Mouse (Mus musculus): Measurements from ENCODE around the gene Rsph3b. TPM values are rescaled to one million over a fixed set of nuclear protein-coding genes. Genes with fewer than 3 reads are reported as not detected.
"Not testable (repeated sequence)": the region's sequence is repeated elsewhere in the genome, so short reads cannot be mapped to it uniquely, and the experiment has no call there.

The Rsph3b gene
- total RNA-seq, 2 experiments from 2014 or later: 49.9 to 52.1 TPM

DNA sequence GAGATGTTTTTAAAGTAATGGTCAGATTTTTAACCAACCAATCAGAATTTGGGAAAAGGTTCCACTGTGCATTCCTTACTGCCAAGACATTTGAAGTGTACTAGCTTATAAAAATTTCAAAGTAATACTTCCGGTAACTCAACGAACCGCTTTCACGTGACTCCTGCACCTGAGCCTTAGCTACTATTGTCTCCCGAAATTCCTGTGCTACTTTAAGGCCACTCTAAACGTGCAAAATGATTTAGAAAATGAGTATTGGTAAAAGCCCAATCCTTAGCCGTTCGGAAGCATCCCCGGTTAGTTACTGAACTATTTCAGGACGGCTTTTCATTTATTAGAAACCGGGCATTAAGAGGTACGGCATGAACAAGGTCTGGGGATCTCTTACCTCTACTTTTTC is 11.9 kb upstream of the Rsph3b start:
- intact Hi-C loops (cut with DNase I): not testable (repeated sequence)

DNA sequence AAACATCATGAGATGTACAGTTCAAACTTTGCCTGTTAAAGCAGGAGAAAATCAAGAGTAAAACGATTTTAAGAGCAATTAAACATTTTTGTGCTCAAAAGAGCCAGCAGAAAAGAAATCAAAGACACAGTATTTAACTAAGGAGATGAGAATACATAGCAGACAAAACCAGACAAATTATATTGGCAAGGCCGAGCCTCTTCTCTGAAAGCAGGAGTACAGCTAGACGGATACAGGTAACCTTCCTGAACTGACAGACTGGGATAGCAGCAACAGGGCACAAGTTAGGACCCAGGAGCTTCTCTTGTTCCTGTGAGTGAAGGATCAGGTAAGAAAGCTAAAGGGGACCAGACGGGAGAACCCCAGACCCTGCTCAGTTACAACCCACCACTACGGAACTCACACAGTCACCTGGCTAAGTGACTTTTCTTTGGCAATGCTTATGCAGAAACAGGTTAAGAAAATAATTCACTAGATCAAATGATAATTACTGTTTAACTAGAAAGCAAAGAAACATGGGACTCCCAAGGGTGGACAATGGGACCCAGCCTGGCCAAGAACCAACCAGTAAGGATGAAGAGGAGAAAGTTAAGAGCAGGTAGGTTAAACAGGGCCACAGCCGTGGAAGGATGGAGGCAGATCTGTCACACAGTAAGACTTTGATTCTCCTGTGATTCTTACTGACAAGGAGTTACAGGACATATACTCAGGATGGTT is 11.2 kb upstream of the Rsph3b start:
- intact Hi-C loops (cut with DNase I); DNase-seq (ENCODE audit: low spot score): not testable (repeated sequence)

More for the DNA sequence above, 11.9 kb upstream of the Rsph3b start:
- not testable (repeated sequence) for DNase-seq (ENCODE audit: low spot score)

DNA sequence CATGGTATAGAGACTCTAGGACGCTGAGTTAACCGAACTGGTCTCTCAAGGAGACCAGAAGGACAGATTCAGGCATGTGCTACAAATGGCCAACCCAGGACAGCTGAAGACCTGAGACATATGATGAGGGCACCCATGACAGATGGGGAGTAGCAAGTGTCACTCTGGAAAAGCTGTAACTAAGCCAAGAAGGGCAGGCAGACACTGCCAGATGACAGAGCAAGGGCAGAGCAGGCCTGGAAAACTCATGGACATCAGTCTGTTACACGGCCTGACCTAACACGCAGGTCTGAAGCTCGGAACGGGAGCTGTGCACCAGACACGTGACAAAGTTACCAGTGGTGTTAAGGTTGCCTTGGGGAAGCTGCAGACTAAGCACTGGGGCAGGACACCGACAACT is 10.4 kb upstream of the Rsph3b start:
- intact Hi-C loops (cut with DNase I); DNase-seq (ENCODE audit: low spot score): not testable (repeated sequence)

DNA sequence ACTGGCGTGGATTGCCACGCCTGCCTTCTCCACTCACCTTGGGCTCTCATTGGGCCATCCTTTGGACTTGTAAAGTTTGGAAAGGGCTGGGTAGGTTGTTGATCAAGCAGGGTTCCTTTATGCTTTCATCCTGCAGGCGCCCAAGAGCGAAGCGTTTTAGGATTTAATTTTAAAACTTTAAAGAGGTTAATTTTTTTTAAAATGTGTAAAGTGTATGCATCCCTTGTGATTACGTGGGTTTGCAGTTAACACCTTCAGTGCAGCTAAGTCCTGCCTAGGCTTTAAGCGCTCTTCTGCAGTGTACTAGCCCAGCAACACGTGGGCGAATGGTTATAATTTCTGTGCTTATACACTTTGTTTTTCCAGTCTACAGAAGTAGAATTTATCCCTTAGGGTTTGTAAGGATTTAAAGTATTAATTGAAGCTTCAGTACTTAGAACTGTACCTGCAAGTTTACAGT is 317 bp upstream of the Rsph3b start:
- intact Hi-C loops (cut with DNase I); DNase-seq (ENCODE audit: low spot score): not testable (repeated sequence)

DNA sequence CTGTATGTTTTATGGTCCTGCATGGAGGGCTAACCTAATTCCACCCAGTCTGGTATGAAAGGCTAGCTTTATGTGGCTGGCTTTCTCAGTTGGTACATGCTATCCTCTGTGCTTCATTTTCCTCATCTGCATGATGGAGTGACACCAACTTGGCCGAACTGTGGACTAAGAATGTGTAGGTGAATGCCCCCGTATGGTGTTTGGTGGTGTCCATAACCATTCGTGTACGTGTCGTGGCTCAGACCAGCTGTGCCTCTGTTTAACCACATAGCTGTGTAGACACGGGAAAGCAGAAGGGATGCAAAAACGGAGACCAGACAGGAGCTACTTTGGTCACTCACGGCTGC is 872 bp downstream of the Rsph3b start:
- DNase-seq (ENCODE audit: low spot score); intact Hi-C loops (cut with DNase I): not testable (repeated sequence)

DNA sequence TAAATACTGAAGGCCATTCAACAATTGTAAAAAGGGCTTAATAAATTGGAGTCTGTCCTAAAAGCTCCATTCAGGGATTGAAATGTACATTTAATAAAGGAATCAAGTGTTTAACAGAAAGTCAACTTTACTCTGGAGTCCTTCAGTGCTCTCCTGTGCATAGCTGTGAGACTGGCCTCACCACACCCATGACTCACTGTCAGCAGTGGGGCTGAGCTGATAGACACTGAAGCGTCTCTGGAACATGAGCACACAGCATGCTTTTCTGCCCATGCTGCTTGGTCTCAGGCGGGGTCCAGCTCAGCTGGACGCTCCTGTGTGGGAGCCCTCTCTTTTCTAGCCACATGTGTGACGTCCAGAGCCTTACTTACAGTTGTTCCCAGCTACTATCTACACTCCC is 5.9 kb downstream of the Rsph3b start:
- intact Hi-C loops (cut with DNase I); DNase-seq (ENCODE audit: low spot score): not testable (repeated sequence)

DNA sequence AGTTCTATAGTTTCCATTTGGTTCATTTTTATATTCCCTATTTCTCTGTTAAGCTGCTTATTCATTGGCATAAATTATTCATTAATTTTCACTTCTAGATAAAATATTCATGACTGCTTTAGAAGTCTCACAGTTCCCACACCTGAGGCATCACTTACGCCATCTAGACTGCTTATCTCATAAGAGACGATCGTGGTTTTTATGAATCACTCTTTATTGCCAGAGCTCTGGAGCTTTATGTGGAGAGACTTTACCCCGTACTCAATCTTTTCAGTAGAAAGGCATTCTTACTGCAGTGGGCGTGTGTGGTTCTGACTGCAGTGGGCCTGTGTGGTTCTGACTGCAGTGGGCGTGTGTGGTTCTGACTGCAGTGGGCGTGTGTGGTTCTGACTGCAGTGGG is 16.9 kb downstream of the Rsph3b start:
- intact Hi-C loops (cut with DNase I): not testable (repeated sequence)

DNA sequence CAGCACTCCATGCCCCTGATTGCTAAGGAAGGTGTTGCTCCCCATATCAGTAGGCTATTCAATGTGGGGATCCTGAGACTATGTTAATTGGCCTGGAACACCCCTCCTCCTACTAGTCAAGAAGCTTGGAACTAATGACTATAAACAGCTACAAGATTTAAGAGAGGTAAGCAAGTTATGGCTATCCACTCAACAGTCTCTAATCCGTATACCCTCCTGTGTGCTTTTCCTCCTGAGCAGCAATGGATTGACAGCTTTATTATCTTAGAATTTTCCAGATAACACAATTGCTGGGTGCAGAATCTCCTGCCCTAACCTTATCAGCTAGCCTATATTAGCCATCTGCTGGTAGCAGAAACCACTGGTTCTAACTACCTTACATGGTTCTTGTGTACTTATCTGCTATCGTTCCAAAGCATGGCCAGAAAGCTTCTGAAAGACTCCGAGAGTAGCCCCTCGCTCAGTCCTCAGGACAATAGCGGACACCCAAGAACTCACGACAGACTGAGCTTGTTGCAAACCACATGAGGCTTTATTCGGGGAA is 28.1 kb downstream of the Rsph3b start:
- intact Hi-C loops (cut with DNase I); DNase-seq (ENCODE audit: low spot score): not testable (repeated sequence)

More for the DNA sequence above, 16.9 kb downstream of the Rsph3b start:
- not testable (repeated sequence) for DNase-seq (ENCODE audit: low spot score)

DNA sequence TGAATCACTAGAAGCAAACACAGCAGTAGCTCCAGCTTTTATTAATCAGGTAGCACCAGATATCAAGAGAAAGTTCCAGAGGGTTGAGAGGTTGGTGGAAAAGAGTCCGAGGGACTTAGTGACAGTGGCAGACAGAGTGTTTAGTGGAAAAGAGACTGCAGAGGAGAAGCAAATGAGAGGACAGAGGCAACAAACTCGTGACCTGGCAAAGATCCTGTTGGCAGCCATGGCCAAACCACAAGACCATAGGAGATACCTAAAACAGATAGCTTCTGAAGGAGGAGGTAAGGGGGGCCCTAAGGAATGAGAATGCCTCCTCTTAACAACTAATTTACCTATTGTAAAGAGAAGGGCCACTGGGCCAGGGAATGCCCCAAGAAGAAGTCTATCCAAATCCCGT is 29.1 kb downstream of the Rsph3b start:
- DNase-seq (ENCODE audit: low spot score); intact Hi-C loops (cut with DNase I): not testable (repeated sequence)

DNA sequence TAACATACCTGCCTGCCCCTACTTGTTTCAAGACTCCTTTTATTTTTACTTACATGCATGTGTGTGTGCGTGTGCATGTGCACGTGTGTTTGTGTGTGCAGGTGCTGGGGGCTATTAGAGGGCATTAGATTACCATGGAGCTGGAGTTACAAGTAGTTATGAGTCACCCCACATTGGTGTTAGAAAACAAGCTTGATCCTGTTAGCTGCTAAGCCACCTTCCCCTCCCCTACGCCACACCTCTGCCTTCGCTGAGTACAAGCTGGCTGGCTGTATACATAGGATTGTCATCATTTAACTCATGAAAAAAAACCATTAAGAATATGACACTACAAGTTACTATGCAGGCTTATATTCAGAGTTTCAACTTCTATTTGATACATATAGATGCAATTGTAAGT is 33.2 kb downstream of the Rsph3b start:
- DNase-seq (ENCODE audit: low spot score); intact Hi-C loops (cut with DNase I): not testable (repeated sequence)

DNA sequence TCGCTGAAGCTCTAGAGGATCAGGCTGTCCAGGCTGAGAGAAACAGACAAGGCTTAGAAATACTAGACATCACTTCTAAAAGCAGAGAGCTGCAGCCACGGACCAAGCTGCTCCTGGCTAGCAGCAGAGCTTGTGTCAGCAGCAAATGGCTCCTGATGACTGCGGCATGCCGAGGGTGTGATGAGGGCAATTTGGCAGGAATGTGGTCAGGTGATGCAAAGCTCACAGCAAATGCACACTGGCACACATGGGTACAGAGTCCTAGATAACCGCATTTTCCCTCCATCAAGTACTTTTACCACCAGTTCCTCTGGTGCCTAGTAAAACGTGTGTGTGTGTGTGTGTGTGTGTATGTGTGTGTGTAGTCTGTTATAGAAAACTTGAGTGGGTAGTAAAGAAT is 34.4 kb downstream of the Rsph3b start:
- DNase-seq (ENCODE audit: low spot score); intact Hi-C loops (cut with DNase I): not testable (repeated sequence)

DNA sequence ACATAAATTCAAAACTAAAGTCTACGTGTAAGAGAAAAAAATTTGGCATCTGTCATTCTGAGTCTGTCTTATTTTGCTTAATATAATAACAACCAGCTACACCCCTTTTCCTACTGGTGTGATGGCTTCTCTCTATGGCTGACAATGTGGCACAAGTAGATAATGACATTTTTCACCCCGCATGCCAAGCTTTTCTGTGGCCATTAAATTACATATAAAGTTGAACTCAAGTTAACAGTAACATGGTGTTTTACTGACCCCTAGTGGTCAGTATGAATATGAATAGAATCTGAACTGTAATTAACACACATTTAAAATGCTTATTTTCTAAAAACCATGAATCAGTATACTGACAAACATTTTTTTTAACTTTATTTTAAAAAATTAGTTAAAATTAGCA is 48.1 kb downstream of the Rsph3b start:
- DNase-seq (ENCODE audit: low spot score); intact Hi-C loops (cut with DNase I): not testable (repeated sequence)

DNA sequence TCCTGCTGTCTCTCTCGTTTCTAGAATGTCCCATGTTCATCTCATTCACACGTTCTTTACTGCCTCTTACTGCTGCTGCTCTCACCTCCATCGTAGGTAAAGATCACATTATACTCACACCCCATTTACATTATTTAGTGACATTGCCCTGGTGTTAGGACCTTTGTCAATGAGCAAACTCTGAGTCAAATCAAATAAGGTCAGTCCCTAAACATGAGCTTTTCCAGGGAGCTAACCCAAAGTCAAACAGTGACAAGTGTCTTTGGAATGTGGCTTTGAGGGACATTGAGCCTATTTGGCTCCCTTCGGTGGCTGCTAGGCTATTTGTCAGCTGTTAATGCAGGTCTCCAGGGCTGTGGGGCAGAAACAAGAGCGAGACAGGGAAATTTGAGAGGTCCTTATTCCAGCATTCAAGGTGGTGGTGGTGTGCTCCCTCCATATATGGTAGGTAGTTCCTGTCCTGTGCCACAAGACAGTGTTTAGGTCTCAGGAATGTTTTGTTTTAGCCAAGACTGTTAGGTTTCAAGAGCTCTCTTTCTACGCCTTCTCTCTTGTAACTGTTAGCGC is 50.4 kb downstream of the Rsph3b start:
- intact Hi-C loops (cut with DNase I); DNase-seq (ENCODE audit: low spot score): not testable (repeated sequence)

DNA sequence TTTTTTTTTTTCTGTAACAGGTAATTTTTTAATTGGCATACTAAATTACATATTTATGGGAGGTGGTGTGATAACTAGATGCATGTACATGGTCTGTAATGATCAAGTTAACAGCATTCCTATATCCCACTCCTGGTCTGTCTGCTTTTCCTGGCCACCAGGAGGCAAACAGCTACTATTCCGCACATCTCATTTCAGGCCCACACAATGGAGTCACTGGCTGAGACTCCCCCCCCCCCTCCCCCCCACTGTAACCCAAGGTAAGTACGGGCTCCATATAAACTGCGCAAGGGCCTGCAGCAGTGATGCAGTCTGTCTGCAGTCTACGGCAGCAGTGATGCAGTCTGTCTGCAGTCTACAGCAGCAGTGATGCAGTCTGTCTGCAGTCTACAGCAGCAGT is 51.7 kb downstream of the Rsph3b start:
- intact Hi-C loops (cut with DNase I): no loop called here

DNA sequence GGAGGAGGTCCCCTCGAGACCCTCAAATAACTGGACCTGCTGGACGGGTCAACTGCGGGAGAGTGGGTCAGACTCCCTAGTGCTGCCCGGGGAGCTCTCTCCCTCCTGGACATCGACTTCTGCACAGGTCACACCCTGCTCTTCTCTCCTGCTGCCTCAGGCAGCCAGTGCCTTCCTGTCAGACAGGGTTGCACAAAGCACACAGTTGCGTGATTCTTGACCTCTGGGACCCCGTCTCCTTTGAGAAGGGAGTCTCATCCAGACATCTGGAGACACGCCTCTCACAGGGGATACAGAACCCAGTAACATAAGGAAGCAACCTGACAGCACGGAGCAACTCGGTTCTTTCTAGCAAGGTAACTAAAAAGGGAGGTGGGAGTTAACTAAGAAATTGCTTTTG is 55.1 kb downstream of the Rsph3b start:
- no peak for DNase-seq (ENCODE audit: low spot score)
- intact Hi-C loops (cut with DNase I): loop anchor here (5.0 kb wide), 1 partner anchor 116 kb away; no protein-coding TSS in a partner anchor

More for the DNA sequence above, 51.7 kb downstream of the Rsph3b start:
- no peak for DNase-seq (ENCODE audit: low spot score)

DNA sequence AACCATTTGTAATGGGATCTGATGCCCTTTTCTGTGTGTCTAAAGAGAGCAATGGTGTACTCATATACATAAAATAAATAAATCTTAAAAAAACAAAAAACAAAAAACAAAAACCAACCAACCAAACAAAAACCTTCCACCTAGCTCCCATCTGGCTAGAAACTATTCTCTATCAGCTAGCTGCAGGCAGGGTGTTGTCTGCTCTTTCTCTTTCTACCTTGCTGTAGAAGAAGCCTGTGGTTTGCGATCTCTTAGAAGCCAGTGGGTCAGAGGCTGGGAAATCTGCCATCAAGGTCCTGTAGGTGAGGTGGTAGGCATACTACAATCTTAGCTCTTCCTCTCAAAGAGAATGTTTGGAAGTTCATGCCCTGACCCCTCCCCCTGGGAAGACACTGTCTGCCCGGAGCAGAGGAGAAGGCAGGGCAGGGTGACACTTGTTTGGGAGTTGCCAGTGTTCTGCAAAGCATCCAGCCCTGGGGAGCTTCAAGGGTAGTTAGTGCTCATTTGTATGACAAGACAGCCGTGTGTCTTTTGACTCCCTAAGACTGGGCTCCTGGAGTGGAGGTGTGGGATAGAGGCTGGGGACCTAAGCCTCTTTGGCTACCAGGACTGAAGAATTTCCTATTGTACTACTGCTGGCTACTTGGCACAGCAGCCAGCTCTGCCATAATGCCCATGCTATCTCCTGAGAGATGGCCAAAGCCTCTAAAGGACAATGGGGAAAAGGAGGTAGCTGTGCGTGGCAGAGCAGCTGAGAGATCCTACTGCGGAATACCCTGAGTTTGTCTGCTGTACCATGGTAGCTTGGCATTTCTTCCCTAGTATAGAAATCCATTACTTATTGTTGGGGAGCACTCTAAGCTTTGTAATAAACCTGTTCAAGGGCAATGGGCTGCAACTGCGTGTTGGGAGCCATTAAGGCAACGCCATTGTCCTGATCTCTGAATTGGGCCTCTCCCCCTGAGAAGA is 56.2 kb downstream of the Rsph3b start:
- intact Hi-C loops (cut with DNase I): loop anchor here (5.0 kb wide), 1 partner anchor 115 kb away; no protein-coding TSS in a partner anchor
- DNase-seq (ENCODE audit: low spot score): no peak

DNA sequence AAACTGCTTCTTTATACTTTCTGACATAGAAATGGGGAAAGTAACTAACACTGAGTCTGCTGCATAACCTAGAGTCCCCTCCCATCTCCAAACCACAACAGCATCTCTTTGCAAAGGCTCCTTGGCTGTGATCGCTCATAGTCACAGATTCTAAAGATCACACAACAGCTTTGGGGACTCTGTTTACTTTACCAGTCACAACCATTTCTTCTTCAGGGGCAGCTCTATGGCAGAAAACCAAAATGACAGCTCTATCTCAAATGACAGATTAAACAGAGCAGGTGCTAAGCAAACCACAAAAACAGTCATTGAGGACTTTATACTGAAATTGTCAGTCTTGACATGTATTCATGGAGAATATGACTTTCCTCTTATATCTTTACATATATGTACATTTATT is 62.0 kb downstream of the Rsph3b start:
- DNase-seq (ENCODE audit: low spot score): no peak
- intact Hi-C loops (cut with DNase I): no loop called here

DNA sequence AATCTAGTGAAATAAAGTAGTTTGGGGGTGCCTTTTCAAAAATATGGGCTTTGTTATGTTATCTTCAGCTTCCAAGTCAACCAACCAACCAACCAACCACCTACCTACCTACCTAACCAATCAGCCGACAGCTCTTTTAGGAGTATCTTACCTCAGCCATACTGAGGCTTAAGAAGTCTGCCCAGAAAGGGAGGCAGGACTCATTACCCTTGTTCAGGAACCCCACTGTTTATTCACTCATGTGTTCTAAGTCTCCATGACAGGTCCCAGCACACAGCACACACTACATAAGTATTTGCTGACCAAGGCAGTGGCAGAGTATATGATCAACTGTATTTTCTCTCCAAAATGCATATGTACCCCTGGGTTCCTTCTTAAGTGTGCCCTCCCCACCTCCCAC is 64.0 kb downstream of the Rsph3b start:
- DNase-seq (ENCODE audit: low spot score): no peak
- intact Hi-C loops (cut with DNase I): no loop called here

DNA sequence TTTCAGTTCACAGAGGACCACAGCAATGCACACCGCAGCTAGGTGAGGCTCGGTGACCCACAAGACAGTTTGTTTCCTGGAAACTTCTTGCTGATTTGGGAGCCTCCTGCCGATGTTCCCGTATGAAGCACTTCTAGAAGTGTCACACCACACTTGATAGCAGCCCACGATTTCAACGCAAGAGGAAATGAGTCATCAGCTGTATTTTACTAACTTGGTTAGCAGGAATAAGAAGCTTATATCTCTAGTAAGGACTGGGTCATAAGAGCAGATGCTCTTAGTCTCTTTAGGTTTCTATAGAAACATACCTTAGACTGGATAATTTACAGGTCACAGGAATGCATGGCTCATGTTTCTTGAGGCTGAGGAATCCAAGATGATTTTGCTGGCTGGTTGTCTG is 67.2 kb downstream of the Rsph3b start:
- no peak for DNase-seq (ENCODE audit: low spot score)
- intact Hi-C loops (cut with DNase I): no loop called here

DNA sequence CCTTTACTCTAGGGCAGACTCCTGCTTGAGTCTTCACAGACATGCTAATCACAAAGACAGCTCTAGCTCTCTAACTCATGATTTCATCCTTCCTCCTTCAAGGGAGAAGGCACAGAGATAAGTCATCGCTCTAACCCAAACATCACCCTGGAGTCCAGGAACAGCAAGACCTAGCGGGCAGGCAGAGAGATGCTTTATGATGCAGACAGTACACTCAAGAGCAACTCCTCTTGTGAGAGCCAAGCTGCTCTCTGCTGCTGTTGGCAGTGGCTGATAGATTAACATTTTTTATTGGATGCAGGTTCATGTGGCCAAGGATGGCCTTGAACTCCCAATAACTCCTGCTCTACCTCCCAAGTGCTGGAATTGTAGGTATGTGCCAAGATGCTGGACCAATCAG is 77.1 kb downstream of the Rsph3b start:
- DNase-seq (ENCODE audit: low spot score): no peak
- intact Hi-C loops (cut with DNase I): no loop called here
